Mouse (Mus musculus) hindbrain, embryonic 12.5 days (tissue): ENCODE results near the gene Morn2. TPM values are rescaled to one million over a fixed set of nuclear protein-coding genes. Genes with fewer than 3 reads are reported as not detected.

Experiments
- ATAC-seq: fragments of 200-750 bp; cut with Nextera tagmentation; 2 replicates; pipeline ENCODE4 v1.8.0; 2017; ENCODE audit warnings: moderate TSS enrichment; ENCODE audit not compliant: low FRiP score
- H3K27ac ChIP-seq: fragments of 300-500 bp; sonication (generic); 2 replicates; pipeline ENCODE4 v1.5.1; 2016; ENCODE audit warnings: mild to moderate bottlenecking
- H3K27me3 ChIP-seq: fragments of 300-500 bp; sonication (generic); 2 replicates; pipeline ENCODE4 v1.6.1; 2016; ENCODE audit warnings: mild to moderate bottlenecking
- H3K36me3 ChIP-seq: fragments of 300-500 bp; sonication (generic); 2 replicates; pipeline ENCODE4 v1.6.1; 2016; ENCODE audit warnings: mild to moderate bottlenecking
- H3K4me1 ChIP-seq: fragments of 300-500 bp; sonication (generic); 2 replicates; pipeline ENCODE4 v1.6.1; 2016
- H3K4me2 ChIP-seq: fragments of 300-500 bp; sonication (generic); replicated peaks from 2 replicates; pipeline ENCODE4 v1.6.1; 2016; ENCODE audit warnings: mild to moderate bottlenecking
- H3K4me3 ChIP-seq: fragments of 300-500 bp; sonication (generic); 2 replicates; pipeline ENCODE4 v1.5.1; 2016; ENCODE audit warnings: mild to moderate bottlenecking
- H3K9ac ChIP-seq: fragments of 300-500 bp; sonication (generic); 2 replicates; pipeline ENCODE4 v1.6.1; 2016; ENCODE audit warnings: mild to moderate bottlenecking, moderate library complexity
- H3K9me3 ChIP-seq: fragments of 300-500 bp; sonication (generic); replicated peaks from 2 replicates; pipeline ENCODE4 v1.6.1; 2016; ENCODE audit warnings: mild to moderate bottlenecking
- WGBS: fragments of 180-500 bp; shearing (Covaris S2); methylation state at CpG from one replicate; pipeline ENCODE4 v1.1.7; 2016; 5-methylcytosine and 5-hydroxymethylcytosine counted together
- polyA plus RNA-seq: library from polyadenylated mRNA; unstranded; fragments of >200 nt; fragmentation: Nextera tagmentation; extraction: Ambion mirVana; gene quantifications from 2 replicates; pipeline ENCODE4 v1.2.1, GENCODE M21; 2016

The Morn2 gene
- polyA plus RNA-seq, 1 experiment from 2014 or later, result 32.4 TPM

DNA sequence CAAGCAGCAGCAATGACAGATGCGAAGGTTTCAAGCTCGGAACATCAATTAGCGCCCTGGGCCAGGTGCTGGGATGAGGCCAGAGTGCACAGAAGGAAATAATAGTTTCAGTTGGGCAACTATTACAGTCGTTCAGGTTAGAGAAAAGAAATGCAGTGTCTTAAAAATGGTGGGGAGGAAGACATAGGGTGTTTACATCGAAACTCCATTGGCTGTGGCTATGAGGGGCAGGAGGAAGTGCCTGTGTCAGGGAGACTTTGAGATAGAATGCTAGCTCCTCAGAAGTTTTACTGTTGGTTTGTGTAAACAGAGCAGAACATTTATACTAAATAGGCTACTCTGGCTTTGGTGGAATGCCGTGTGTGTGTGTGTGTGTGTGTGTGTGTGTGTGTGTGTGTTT lies 2.0 kb upstream of the Morn2 start:
- Histone ChIP-seq H3K9me3 (no peaks in the 10 kb centered on the region), H3K9ac (no peak overlapping the region), H3K27ac (no peak overlapping the region), H3K4me3 (no peak overlapping the region), H3K36me3 (no peaks in the 10 kb centered on the region), H3K4me2 (no peak overlapping the region), H3K4me1 (peaks cover 13% of the 10 kb centered on the region), H3K27me3 (no peaks in the 10 kb centered on the region)
- 84% methylated on average over 6 of the region's 6 CpGs for WGBS
- ATAC-seq, result no peak

DNA sequence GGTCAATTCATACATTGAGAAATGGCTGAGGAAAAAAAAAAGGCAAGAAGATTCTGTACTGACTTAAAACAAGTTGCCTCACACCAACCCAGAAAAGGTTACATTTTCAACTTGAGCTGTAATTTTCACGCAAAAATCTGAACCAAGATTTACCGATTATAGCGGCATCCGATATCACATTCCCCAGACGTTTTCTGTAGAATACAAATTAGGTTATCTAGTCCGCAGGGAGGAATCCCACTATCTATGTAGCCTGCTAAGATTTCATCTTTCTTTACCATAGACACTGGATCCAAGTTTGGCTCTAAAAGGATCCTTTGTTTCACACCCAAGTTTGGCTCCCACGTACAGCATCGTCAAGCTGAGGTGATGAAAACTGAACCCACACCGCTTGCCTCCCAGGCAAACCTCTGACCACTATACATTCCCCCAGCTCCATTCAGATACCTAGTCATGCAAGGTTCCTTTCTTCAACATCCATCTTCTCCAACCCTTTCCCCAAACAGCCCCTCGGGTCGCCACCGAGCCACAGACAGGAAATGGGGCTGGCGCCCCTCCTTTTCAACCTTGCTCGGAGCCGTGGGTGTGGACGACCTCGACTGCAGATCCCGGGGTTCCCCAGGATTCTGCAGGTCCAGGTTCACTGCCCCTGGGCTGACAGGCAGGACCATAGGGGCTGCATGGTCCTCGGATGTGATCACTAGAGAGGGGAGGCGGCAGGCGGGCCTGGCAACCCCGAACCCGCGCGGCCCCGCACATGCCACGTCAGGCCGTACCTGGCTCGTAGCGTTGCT lies 526 bp upstream of the Morn2 start:
- Histone ChIP-seq H3K27me3 (no peaks in the 10 kb centered on the region), H3K9ac (peak overlapping the region; percentile 87), H3K27ac (peak overlapping the region; percentile 93), H3K4me3 (peak overlapping the region; percentile 92), H3K4me2 (peak overlapping the region; percentile 56), H3K36me3 (no peaks in the 10 kb centered on the region), H3K4me1 (peaks cover 13% of the 10 kb centered on the region), H3K9me3 (no peaks in the 10 kb centered on the region)
- under 1% methylated on average over 30 of the region's 30 CpGs for WGBS
- ATAC-seq, result no peak

DNA sequence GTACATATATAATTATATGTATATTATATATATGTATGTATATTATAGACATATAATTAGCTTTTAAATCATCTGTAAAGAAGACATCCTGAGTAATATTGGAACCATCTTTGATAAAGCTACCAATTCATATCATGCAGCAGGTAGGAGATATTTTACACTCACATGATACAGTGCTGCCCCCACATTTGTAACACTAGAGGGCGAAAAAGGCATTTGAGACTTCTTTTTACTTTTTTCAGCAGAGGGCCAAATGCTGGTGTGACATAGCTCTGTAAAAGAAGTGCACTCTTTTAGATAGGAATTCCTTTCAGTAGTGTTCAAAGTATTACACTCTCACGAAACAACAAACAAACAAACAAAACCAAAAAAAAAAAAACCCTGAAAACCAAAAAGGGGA lies 1.1 kb downstream of the Morn2 start:
- Histone ChIP-seq H3K9me3 (no peaks in the 10 kb centered on the region), H3K4me2 (no peak overlapping the region), H3K4me3 (no peak overlapping the region), H3K27me3 (no peaks in the 10 kb centered on the region), H3K4me1 (peaks cover 13% of the 10 kb centered on the region), H3K9ac (no peak overlapping the region), H3K36me3 (no peaks in the 10 kb centered on the region), H3K27ac (no peak overlapping the region)
- WGBS, result 27% methylated on average over 2 of the region's 2 CpGs
- ATAC-seq, result no peak

DNA sequence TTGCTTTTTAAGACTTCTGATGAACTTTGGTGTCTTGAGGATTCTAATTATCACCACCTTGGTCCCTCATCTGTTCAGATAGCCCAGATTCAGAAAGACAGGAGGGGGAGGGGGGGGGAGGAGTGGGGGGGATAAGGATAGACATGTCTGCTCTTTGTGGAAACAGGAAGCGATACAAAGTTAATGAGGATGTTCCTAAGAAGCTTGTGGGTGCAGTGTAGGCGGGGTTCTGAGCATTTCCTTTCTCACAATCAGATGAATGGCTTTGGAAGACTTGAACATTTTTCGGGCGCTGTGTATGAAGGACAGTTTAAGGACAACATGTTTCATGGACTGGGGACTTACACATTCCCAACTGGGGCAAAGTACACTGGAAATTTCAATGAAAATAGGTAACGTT lies 5.3 kb downstream of the Morn2 start:
- H3K27me3 ChIP-seq, result no peaks in the 10 kb centered on the region
- no peak overlapping the region for H3K9ac ChIP-seq
- no peak overlapping the region for H3K27ac ChIP-seq
- no peaks in the 10 kb centered on the region for H3K36me3 ChIP-seq
- WGBS, result 94% methylated on average over 5 of the region's 5 CpGs
- ATAC-seq, result no peak
- H3K9me3 ChIP-seq, result no peaks in the 10 kb centered on the region
- no peak overlapping the region for H3K4me2 ChIP-seq
- H3K4me3 ChIP-seq, result no peak overlapping the region
- no peaks in the 10 kb centered on the region for H3K4me1 ChIP-seq

DNA sequence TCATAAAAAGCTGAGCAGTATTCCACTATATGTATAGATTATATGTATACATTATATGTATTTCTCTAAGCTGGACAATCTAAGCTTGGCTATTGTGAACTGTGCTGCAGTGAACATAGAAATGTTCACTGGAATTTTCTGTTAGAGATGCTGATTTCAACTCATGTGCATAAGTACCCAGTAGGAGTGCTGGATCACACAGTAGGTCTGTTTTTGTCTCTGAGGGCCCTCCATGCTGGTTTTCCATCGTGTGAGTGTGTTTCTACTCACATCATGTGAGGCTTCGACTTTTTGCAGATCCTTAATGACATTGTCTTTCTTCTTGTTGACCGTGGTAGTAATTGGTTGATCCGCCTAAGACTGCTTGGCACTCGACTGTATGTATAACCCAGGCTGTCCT lies 8.8 kb downstream of the Morn2 start:
- Histone ChIP-seq H3K9me3 (no peaks in the 10 kb centered on the region), H3K36me3 (no peaks in the 10 kb centered on the region), H3K4me3 (no peak overlapping the region), H3K27me3 (no peaks in the 10 kb centered on the region), H3K27ac (no peak overlapping the region), H3K4me2 (no peak overlapping the region), H3K9ac (no peak overlapping the region), H3K4me1 (no peaks in the 10 kb centered on the region)
- WGBS, result 88% methylated on average over 5 of the region's 5 CpGs
- no peak for ATAC-seq

DNA sequence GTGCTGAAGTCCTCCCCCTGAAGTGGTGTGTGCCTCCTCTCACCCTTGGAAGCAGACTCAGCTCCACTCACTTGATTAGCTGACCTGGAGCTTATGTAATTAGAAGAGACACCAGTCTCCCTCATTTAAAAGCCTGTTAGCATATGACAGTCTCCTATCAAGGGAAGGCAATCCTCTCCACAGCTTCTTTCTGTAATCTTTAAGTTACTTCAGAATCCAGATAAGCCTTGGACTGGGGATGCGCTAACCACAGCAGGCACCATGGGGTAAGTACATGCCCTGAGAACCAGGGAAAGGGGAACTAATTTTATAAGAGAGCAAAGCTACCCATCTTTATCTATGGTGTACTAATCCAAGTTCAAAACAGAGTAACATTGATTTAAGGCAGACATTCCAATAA lies 17.2 kb downstream of the Morn2 start, which contains the start of gene Arhgef33:
Gene Arhgef33, plus strand, starts transcription at position 157 of the 400 bp plus-strand sequence.
- H3K4me1 ChIP-seq, result peaks cover 3% of the 10 kb centered on the region; the same call in 1 of the 2 replicates
- no peak within 1 kb of the TSS for H3K9ac ChIP-seq
- no peaks in the 10 kb centered on the region for H3K36me3 ChIP-seq
- H3K9me3 ChIP-seq, result no peaks in the 10 kb centered on the region
- no peak within 1 kb of the TSS for H3K4me2 ChIP-seq
- H3K27me3 ChIP-seq, result no peaks in the 10 kb centered on the region
- ATAC-seq, result no peak
- 90% methylated on average over 1 of the region's 1 CpGs for WGBS
- H3K27ac ChIP-seq, result no peak within 1 kb of the TSS
- no peak within 1 kb of the TSS for H3K4me3 ChIP-seq

DNA sequence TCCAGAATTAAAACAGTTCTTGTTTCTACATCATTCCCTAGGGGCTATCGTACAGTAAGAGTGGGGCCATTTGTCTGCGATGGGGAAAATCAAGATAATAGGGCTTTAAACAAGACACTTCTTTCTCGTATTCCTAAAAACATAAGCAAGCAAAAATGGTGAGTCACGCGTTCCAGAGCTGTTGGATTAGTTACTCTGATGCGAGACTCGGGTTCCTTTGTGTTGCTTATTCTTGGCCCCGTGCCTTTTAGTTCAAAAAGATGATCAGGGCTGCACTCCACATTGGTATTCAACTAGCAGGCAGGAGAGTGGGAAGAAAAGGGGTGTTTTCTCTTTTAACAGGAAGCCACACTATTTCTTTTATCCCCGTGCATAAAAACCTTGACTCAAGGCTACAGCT lies 21.8 kb downstream of the Morn2 start:
- no peaks in the 10 kb centered on the region for H3K27me3 ChIP-seq
- no peak overlapping the region for H3K4me2 ChIP-seq
- ATAC-seq, result no peak
- H3K27ac ChIP-seq, result no peak overlapping the region
- WGBS, result 65% methylated on average over 9 of the region's 9 CpGs
- H3K9me3 ChIP-seq, result no peaks in the 10 kb centered on the region
- no peak overlapping the region for H3K9ac ChIP-seq
- peaks cover 3% of the 10 kb centered on the region; the same call in 1 of the 2 replicates for H3K4me1 ChIP-seq
- no peak overlapping the region for H3K4me3 ChIP-seq
- H3K36me3 ChIP-seq, result no peaks in the 10 kb centered on the region

DNA sequence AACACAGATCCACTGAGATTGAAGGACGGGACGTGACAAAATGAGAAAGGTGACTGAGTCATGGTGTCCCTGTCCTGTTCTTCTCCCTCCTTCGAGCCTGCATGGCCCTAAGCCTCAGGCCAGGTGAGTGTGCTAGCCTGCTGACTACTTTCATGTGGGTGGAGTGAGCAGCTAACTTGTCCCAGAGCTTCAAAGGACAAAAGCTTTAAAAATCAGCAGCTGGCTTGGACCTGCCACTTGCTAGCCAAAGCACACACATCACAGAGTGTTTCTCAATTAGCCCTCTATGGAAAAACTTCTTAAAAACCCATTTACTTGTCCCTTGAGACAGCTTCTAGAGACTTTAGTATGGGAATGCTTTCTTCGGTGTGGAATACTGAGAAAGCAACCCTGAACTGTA lies 22.4 kb downstream of the Morn2 start:
- Histone ChIP-seq H3K4me2 (no peak overlapping the region), H3K36me3 (no peaks in the 10 kb centered on the region), H3K27me3 (no peaks in the 10 kb centered on the region), H3K4me3 (no peak overlapping the region), H3K9ac (no peak overlapping the region), H3K9me3 (no peaks in the 10 kb centered on the region), H3K4me1 (peaks cover 3% of the 10 kb centered on the region; the same call in 1 of the 2 replicates), H3K27ac (no peak overlapping the region)
- no peak for ATAC-seq
- WGBS, result 87% methylated on average over 4 of the region's 4 CpGs

DNA sequence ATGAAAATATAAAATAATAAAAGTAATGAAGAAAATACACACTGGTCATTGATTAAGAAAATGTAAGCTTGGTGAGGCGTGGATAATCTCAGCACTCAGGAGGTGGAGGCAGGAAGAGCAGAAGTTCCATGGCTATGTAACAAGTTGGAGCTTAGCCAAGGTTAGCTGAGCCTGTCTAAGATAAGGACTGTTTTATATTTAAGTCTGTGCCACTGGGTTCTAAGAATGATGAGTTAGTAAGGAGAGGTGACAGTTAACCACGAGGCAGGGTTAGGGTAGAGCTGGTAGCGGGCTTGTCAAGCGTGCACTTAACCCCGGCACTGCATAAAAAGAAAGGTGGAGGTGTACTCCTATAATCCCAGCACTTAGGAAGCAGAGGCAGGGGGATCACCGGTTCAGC lies 32.2 kb downstream of the Morn2 start:
- no peak overlapping the region for H3K9ac ChIP-seq
- H3K9me3 ChIP-seq, result no peaks in the 10 kb centered on the region
- H3K4me2 ChIP-seq, result no peak overlapping the region
- H3K4me3 ChIP-seq, result no peak overlapping the region
- no peak for ATAC-seq
- H3K4me1 ChIP-seq, result no peaks in the 10 kb centered on the region
- H3K27me3 ChIP-seq, result no peaks in the 10 kb centered on the region
- H3K27ac ChIP-seq, result no peak overlapping the region
- WGBS, result 93% methylated on average over 6 of the region's 6 CpGs
- H3K36me3 ChIP-seq, result no peaks in the 10 kb centered on the region

DNA sequence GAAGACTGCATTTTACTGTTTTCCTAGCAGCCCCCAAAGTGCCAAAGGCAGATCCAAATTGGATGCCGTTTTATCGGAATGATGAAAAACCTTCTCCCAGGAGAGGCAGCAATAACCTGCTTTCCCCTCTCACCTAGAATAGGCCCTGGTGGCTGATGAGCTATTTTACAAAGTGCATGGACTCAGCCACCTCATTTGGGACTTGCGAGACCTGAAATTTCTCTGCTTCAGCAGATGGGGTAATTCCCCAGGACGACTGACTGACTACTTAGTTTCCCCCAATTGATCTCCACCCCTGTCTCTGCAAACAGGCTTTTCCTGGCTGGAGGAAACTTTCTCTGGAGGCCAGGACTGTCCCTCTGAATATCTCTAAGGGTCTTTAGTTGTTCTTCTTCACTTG lies 33.0 kb downstream of the Morn2 start:
- Histone ChIP-seq H3K27me3 (no peaks in the 10 kb centered on the region), H3K9me3 (no peaks in the 10 kb centered on the region), H3K36me3 (no peaks in the 10 kb centered on the region), H3K27ac (no peak overlapping the region), H3K4me1 (no peaks in the 10 kb centered on the region), H3K4me2 (no peak overlapping the region), H3K9ac (no peak overlapping the region), H3K4me3 (no peak overlapping the region)
- ATAC-seq, result no peak
- 84% methylated on average over 4 of the region's 4 CpGs for WGBS

DNA sequence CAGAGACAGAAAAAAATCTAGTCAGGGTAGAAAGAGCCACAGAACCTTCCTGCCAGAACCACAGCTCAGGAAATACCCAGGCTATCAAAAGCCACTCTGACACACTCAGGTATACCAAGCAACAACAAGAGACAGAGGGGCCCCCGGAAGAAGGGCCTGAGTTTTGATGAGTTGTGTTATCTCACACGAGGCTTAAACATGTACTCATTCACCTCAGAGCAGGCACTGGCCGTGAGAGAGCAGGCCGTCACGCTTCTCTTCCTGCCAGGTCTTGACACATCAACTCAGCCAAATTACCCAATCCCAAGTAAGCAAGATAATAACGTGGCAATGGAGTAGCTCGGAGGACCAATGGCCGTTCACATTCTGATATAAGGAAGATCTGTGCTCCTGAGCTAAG lies 33.7 kb downstream of the Morn2 start:
- no peak overlapping the region for H3K9ac ChIP-seq
- H3K36me3 ChIP-seq, result no peaks in the 10 kb centered on the region
- no peaks in the 10 kb centered on the region for H3K4me1 ChIP-seq
- H3K9me3 ChIP-seq, result no peaks in the 10 kb centered on the region
- no peak for ATAC-seq
- H3K27me3 ChIP-seq, result no peaks in the 10 kb centered on the region
- H3K27ac ChIP-seq, result no peak overlapping the region
- 81% methylated on average over 8 of the region's 8 CpGs for WGBS
- H3K4me3 ChIP-seq, result no peak overlapping the region
- no peak overlapping the region for H3K4me2 ChIP-seq

DNA sequence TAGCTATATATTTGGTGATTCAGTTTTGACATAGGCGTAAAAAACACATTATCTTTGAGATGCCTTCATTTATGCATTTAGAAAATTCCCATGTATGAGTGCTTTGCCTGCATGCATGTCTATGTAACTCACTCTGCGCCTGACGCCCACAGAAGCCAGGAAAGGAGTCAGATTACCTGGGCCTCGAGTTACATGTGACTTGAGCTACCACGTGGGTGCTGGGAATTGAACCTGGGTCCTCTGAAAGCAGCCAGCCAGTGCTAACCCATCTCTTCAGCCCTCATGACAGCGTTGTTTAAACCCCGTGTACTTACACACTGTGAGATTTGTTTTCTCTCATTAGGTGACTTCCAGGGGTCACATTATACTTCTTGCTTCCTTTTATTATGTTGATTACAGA lies 34.5 kb downstream of the Morn2 start:
- Histone ChIP-seq H3K4me3 (no peak overlapping the region), H3K9me3 (no peaks in the 10 kb centered on the region), H3K4me2 (no peak overlapping the region), H3K36me3 (no peaks in the 10 kb centered on the region), H3K27me3 (no peaks in the 10 kb centered on the region), H3K27ac (no peak overlapping the region), H3K9ac (no peak overlapping the region), H3K4me1 (no peaks in the 10 kb centered on the region)
- no peak for ATAC-seq
- 86% methylated on average over 7 of the region's 7 CpGs for WGBS

DNA sequence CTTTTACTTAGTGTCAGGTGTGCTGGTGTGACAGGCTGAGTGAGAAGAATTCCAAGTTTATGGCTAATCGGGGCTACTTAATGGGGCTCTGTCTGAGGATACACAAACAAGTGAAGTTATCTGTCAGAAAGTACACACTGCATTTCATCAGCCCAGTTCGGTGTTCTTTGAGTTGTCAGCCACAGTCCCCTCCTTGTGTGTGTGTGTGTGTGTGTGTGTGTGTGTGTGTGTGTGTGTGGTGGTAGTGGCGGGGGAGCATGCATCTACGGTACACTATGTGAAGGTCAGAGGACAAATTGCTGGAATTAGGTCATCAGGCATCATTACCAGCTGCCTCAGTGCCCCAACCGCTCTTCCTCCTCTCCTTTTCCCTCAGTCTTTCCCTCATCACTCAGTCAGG lies 35.5 kb downstream of the Morn2 start:
- Histone ChIP-seq H3K27ac (no peak overlapping the region), H3K36me3 (no peaks in the 10 kb centered on the region), H3K27me3 (no peaks in the 10 kb centered on the region), H3K4me2 (no peak overlapping the region), H3K4me1 (no peaks in the 10 kb centered on the region), H3K4me3 (no peak overlapping the region), H3K9ac (no peak overlapping the region), H3K9me3 (no peaks in the 10 kb centered on the region)
- WGBS, result 89% methylated on average over 5 of the region's 5 CpGs
- no peak for ATAC-seq
